Mouse (Mus musculus) liver, embryonic 15.5 days (tissue): ENCODE results near the gene Rpsa. TPM values are rescaled to one million over a fixed set of nuclear protein-coding genes. Genes with fewer than 3 reads are reported as not detected.

ENCODE experiments used
- ATAC-seq: fragments of 200-750 bp; cut with Nextera tagmentation; 2 replicates; pipeline ENCODE4 v1.8.0; 2017; ENCODE audit warnings: moderate number of reproducible peaks, mild to moderate bottlenecking, moderate library complexity; ENCODE audit not compliant: insufficient read depth
- H3K27ac ChIP-seq: fragments of 300-500 bp; sonication (generic); replicated peaks from 2 replicates; pipeline ENCODE4 v1.5.1; 2015; ENCODE audit warnings: mild to moderate bottlenecking, inconsistent platforms
- H3K27me3 ChIP-seq: fragments of 300-500 bp; sonication (generic); 2 replicates; pipeline ENCODE4 v1.6.1; 2015; ENCODE audit warnings: mild to moderate bottlenecking, inconsistent platforms
- H3K36me3 ChIP-seq: fragments of 300-500 bp; sonication (generic); replicated peaks from 2 replicates; pipeline ENCODE4 v1.6.1; 2015; ENCODE audit warnings: moderate library complexity, mild to moderate bottlenecking, inconsistent platforms
- H3K4me1 ChIP-seq: fragments of 300-500 bp; sonication (generic); replicated peaks from 2 replicates; pipeline ENCODE4 v1.6.1; 2015; ENCODE audit warnings: inconsistent platforms
- H3K4me2 ChIP-seq: fragments of 300-500 bp; sonication (generic); 2 replicates; pipeline ENCODE4 v1.6.1; 2015; ENCODE audit warnings: moderate library complexity, mild to moderate bottlenecking, inconsistent platforms
- H3K4me3 ChIP-seq: fragments of 300-500 bp; sonication (generic); replicated peaks from 2 replicates; pipeline ENCODE4 v1.5.1; 2015; ENCODE audit warnings: mild to moderate bottlenecking, inconsistent platforms
- H3K9ac ChIP-seq: fragments of 300-500 bp; sonication (generic); 2 replicates; pipeline ENCODE4 v1.6.1; 2015; ENCODE audit warnings: moderate library complexity, mild to moderate bottlenecking, inconsistent platforms
- H3K9me3 ChIP-seq: fragments of 300-500 bp; sonication (generic); replicated peaks from 2 replicates; pipeline ENCODE4 v1.6.1; 2016; ENCODE audit warnings: inconsistent platforms
- WGBS: fragments of 180-500 bp; shearing (Covaris S2); methylation state at CpG from one replicate; pipeline ENCODE4 v1.1.7; 2015; ENCODE audit warnings: mixed read lengths; ENCODE audit not compliant: insufficient replicate concordance; 5-methylcytosine and 5-hydroxymethylcytosine counted together
- polyA plus RNA-seq: library from polyadenylated mRNA; unstranded; fragments of >200 nt; fragmentation: Nextera tagmentation; extraction: Ambion mirVana; gene quantifications from 2 replicates; pipeline ENCODE4 v1.2.1, GENCODE M21; 2015

Gene Rpsa
- polyA plus RNA-seq, 1 experiment from 2014 or later, result 830 TPM

DNA sequence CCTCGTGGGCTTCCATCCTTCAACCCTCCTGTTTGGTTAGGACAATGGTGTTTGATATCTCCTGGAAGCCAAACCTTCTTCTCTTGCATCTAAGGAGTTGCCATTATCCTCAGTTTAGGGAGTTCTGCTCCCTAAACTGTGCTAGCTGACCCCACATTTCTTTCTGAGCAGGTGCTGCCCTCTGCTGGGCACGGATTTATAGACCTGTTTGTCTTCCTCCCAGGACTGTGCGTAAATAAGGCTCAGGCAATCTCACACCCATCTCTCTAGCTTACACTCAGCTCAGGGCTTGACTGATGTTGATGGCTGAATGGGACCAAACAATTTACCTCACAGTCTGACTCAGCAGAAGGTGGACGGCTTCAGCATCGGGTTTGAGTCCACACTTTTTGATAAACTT lies 43.8 kb downstream of the Rpsa start:
- peaks cover 23% of the 10 kb centered on the region for H3K27me3 ChIP-seq
- no peak for ATAC-seq
- H3K9me3 ChIP-seq, result no peaks in the 10 kb centered on the region
- H3K36me3 ChIP-seq, result no peaks in the 10 kb centered on the region
- H3K9ac ChIP-seq, result no peak overlapping the region
- H3K4me1 ChIP-seq, result no peaks in the 10 kb centered on the region
- H3K27ac ChIP-seq, result no peak overlapping the region
- H3K4me2 ChIP-seq, result no peak overlapping the region
- H3K4me3 ChIP-seq, result no peak overlapping the region
- WGBS, result 35% methylated on average over 5 of the region's 5 CpGs

DNA sequence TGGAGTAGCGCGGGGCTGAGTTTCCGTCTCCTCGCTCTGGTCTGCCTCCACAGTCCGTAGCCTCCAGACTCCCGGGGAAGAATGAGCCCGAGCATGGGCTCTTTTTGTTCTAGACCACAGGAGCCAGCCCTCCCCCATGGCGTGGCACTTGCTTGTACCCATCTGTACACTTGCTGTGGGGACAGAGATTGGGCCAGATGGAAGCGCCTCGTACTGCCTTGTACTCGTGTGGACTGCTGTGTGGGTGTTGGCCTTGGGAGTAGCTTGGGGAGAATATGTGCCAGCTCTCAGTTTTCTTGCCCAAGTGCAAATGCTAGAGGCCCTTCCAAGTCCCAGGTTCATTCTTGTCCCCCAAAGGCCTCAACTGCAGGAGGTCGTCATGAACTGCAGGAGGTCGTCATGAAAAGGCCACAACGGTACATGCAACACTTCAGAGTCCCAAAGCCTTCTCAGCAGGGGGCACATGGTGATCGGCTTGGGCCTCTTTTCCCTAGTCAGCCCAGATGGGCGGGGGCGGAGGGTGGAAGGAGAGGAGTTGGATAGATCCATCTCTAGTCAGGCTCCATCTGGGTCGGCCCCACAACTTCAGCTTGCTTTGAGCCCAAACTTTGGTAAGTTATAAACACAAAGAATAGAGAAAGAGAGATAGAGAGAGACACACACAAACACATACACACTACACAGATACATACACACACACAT lies 47.1 kb downstream of the Rpsa start:
- Histone ChIP-seq H3K27me3 (peaks cover 9% of the 10 kb centered on the region; the same call in 1 of the 2 replicates), H3K4me2 (no peak overlapping the region), H3K27ac (no peak overlapping the region), H3K36me3 (no peaks in the 10 kb centered on the region), H3K9ac (no peak overlapping the region), H3K4me1 (no peaks in the 10 kb centered on the region), H3K9me3 (no peaks in the 10 kb centered on the region), H3K4me3 (no peak overlapping the region)
- WGBS, result 75% methylated on average over 18 of the region's 18 CpGs
- no peak for ATAC-seq

DNA sequence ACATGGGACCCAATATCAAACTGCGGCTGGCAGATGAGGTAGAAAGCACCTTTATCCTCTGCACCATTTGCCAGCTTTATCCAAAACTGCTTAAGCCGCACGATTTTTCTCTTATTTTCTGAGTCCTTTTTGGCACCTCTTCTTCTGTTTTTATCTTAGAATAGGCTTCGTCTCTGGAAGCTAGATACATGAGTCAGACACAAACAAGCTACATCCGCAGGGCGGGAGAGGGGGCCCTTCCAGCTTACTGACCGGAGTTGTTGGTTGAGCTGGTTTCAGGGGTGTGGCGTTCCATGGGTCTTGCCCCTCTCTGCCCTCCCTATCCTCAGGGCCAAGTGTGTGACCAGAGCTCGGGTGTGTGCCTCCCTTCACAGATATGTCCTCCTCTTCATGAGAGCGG lies 51.3 kb downstream of the Rpsa start:
- H3K9me3 ChIP-seq, result no peaks in the 10 kb centered on the region
- no peak overlapping the region for H3K4me3 ChIP-seq
- 65% methylated on average over 10 of the region's 10 CpGs for WGBS
- ATAC-seq, result no peak
- no peak overlapping the region for H3K9ac ChIP-seq
- H3K27me3 ChIP-seq, result no peaks in the 10 kb centered on the region
- no peak overlapping the region for H3K4me2 ChIP-seq
- H3K36me3 ChIP-seq, result no peaks in the 10 kb centered on the region
- no peaks in the 10 kb centered on the region for H3K4me1 ChIP-seq
- no peak overlapping the region for H3K27ac ChIP-seq

Other genes with a start within 250 kb of the Rpsa start
- gene Wdr48, start 232.8 kb upstream of the Rpsa start, polyA plus RNA-seq, result 21.2 and 21.4 TPM in 2 replicates
- gene Gorasp1, start 190.1 kb upstream of the Rpsa start, polyA plus RNA-seq, result 9.9 and 11.4 TPM in 2 replicates
- 0.14 and 0.22 TPM in 2 replicates for gene Ttc21a, start 190.1 kb upstream of the Rpsa start, polyA plus RNA-seq
- gene Csrnp1, start 143.0 kb upstream of the Rpsa start, polyA plus RNA-seq, result 2.0 and 2.8 TPM in 2 replicates
- gene Xirp1, start 104.1 kb upstream of the Rpsa start, polyA plus RNA-seq, result 0.17 and 0.43 TPM in 2 replicates
- gene Cx3cr1, start 57.8 kb upstream of the Rpsa start, polyA plus RNA-seq, result 2.7 and 3.5 TPM in 2 replicates
- 0.07 TPM in 1 of 2 replicates, not detected in the other for gene Ccr8, start 35.6 kb upstream of the Rpsa start, polyA plus RNA-seq
- 130 and 137 TPM in 2 replicates for gene Slc25a38, start 17.3 kb upstream of the Rpsa start, polyA plus RNA-seq
- not detected in 2 replicates for gene Mobp, start 22.0 kb downstream of the Rpsa start, polyA plus RNA-seq
- 0.02 TPM in 1 of 2 replicates, not detected in the other for gene Myrip, start 173.8 kb downstream of the Rpsa start, polyA plus RNA-seq